Mouse (Mus musculus) spleen, postnatal 10 days (tissue): ENCODE measurements around the gene Mta3.
A peak's percentile ranks its signal among the peaks of the same experiment; 100 is the strongest.
"Not testable (repeated sequence)": the region's sequence is repeated elsewhere in the genome, so short reads cannot be mapped to it uniquely, and the experiment has no call there.

Experiments used
- DNase-seq, 2 experiments: peaks; one replicate each; pipeline ENCODE4 v3.0.0; 2021 to 2022; ENCODE audit warnings: low spot score in 2 of 2

Mta3 gene

GRCm38 (mm10) chr17:83708891-83709290, 2.9 kb downstream of the Mta3 start:
- no peak for DNase-seq

DNA sequence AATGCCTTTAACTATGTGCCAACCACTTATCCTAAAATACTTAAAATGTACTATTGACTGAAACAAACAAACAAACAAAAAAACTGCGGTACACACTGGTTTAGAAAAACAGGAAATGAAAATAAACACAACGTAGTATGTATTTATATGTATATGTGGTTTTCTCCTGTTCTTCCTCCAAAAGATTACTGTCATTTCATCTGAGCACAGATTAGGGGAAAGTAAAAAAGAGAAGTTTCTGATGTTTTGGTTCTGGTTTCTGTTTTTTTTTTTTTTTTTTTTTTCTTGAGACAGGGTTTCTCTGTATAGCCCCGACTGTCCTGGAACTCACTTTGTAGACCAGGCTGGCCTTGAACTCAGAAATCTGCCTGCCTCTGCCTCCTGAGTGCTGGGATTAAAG, 3.6 kb downstream of the Mta3 start:
- not testable (repeated sequence) for DNase-seq

GRCm38 (mm10) chr17:83710639-83711038, 4.7 kb downstream of the Mta3 start:
- DNase-seq: no peak

DNA sequence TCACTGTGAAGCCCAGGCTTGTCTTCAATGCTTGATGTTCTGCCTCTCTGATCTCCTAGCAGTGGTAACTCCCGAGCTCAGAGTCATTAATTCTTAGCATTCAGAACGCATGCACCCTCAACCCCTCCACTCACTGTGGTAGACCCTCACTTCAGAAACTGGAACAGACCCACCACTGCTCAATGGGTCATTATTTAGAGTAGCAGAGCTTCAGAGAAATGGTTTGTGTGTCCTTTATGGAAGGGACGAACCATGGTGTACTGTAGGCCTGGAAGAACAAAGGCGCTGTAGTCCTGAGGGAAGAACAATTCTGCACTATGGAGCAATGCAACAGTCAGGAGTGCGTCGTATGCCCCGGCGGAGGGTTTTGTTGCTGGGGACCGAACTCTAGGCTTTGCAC, 6.4 kb downstream of the Mta3 start:
- no peak for DNase-seq

- no peak for DNase-seq
Measured at GRCm38 (mm10) chr17:83720449-83720848, 14.5 kb downstream of the Mta3 start.

GRCm38 (mm10) chr17:83721157-83721556, 15.2 kb downstream of the Mta3 start:
- DNase-seq: no peak

DNA sequence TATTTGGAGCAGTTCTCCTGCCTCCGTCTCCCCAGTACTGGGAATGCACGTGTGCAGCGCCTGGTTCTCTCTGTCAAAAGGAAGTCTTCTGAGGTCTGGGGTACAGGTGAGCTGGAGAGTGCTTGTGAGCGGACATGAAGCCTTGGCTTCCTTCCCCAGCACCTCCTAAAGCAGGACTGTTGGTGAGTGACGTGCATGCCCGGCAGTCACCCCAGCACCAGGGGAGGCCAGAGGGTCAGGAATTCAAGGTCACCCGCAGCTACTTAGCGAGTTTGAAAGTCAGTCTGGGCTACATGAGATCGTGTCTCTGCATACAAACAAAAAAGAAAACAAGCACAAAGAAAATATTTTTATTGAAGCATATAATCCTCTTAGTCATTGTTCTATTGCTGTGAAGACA, 17.1 kb downstream of the Mta3 start:
- DNase-seq: no peak

GRCm38 (mm10) chr17:83726496-83726895, 20.5 kb downstream of the Mta3 start:
- DNase-seq: no peak

DNA sequence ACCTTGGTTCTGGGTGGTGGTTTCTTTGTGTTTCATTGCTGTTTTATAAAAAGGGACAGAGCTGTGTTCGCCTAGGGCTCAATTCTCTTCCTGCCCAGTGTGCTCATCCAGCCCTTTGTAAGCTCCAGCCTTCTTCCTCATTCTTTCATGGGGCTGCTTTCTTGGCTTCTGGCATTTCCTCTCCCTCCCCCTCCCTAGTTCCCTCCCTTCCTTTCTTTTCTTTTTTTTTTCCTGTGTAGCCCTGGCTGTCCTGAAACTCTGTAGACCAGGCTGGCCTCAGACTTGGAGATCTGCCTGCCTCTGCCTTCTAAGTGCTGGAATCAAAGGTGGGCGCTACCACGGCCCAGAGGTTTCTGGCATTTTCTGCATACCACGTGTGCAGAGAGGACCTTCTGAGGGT, 21.7 kb downstream of the Mta3 start:
- no peak for DNase-seq

DNA sequence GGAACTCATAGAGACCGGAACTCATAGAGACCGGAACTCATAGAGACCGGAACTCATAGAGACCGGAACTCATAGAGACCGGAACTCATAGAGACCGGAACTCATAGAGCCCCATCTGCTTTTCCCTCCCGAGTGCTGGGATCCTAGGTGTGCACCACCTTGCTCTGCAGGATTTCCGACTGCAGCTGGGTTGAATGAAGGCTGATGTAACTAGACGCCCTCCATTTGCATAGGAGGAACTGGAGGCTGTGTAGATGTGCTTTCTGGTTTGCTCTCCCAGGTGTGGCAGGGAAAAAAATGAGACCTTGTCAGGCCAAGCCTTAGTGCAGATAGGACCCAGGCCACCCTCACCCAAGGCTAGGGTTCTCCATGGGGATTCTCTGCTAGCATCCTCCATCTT, 23.1 kb downstream of the Mta3 start:
- DNase-seq: no peak

DNA sequence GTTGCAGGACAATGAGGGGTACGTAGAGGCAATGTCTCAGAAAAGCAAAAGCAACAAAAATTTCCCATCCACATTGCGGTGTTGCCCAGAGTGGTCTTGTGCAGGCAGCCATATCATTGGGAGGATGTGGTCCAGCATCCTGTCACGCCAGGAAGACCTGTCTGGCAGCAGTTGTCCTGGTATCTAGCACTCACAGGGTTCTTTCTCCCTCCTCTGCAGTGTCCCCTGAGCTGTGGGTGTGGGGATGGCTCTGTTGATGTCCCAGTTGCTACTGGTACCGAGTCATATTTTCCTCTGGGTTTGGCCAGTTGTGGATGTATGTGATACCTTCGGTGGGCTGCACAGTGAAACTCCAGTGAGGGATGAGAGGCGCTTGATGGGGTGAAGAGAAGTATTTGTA, 24.2 kb downstream of the Mta3 start:
- no peak for DNase-seq

DNA sequence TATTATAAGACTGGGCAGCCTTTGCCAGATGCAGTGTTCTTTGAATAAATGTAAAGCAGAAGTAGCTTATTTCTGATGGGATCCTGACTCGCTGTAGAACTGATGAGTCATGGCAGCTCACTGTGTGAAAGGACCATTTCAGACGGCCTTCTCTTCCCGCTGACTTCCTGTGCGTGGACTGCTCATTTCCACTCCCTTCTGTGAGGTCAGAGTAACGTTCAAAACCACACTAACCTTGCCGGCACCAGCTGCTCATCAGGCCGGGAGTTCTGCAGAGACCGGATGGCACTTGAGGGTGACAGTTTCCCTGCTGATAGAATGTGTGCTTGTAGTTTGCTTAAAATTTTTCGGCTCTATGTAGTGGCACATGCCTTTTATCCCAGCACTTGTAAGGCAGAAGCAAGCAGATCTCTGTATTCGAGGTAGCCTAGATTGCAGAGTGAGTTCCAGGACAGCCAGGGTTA, 26.2 kb downstream of the Mta3 start:
- DNase-seq: peak; percentile 51 to 62

GRCm38 (mm10) chr17:83732801-83733200, 26.8 kb downstream of the Mta3 start:
- DNase-seq: peak; percentile 84 to 90

GRCm38 (mm10) chr17:83736701-83737100, 30.7 kb downstream of the Mta3 start:
- peak in 1 of 2 experiments; percentile 53 for DNase-seq

GRCm38 (mm10) chr17:83737775-83738174, 31.8 kb downstream of the Mta3 start:
- DNase-seq: no peak

DNA sequence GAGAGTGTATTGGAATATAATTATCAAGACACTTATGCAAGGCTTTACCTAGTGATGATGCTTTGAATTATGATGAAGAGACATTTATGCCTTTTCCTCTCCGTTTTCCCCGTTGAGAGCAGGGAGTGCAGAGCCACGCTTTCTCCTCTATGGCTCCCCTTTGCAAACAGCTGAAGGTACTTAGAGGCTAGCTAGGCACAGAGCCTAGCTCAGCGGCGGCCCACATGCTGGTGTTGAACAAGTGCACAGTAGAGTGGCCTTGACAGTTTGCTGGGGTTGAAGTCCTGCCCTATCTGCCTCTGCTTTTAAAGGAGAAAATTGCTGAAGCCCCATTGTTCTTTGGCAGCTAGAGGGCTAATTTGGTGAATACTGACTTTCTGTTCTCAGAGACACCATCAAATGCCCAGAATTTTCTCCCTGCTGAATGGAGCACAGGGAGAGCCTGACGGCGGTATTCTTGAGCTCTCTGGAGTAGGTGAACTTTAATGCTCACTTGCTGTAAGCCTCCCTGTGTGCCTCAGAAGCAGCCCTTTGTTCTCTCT, 34.2 kb downstream of the Mta3 start:
- DNase-seq: no peak

GRCm38 (mm10) chr17:83741243-83741642, 35.3 kb downstream of the Mta3 start:
- no peak for DNase-seq

GRCm38 (mm10) chr17:83744231-83744824, 38.4 kb downstream of the Mta3 start:
- DNase-seq: no peak

DNA sequence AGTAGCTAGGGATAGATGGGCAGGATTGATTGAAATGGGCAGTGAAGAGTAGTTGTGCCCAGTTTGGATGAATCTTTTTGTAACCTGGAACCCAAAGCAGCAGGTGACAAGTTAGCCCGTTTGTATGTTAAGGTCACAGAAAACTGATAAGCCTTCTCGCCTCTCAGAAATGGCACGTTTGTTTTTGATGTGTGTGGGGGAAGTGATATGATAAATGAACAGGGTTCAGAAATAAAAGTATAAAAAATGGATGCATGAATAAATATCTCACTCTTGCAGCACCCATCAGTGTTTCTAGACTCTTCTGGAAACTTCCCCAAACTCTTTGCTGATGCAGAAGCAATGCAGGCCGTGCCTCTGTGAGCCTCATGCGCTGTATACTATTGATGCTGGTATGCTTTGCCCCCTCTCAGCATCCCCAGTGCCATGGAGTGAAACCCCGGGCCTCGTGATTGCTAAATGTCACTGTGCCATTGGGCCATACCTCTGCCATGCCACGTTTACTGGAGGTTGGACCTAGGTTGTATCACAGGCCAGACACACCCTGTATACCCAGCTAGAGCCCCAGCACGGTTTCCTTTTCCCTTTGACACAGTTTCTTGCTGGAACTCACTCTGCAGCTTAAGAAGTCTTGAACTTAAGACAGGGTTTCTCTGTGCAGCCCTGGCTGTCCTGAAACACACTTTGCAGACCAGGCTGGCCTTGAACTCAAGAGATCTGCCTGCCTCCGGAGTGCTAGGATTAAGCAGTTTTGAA, 41.6 kb downstream of the Mta3 start:
- no peak for DNase-seq

DNA sequence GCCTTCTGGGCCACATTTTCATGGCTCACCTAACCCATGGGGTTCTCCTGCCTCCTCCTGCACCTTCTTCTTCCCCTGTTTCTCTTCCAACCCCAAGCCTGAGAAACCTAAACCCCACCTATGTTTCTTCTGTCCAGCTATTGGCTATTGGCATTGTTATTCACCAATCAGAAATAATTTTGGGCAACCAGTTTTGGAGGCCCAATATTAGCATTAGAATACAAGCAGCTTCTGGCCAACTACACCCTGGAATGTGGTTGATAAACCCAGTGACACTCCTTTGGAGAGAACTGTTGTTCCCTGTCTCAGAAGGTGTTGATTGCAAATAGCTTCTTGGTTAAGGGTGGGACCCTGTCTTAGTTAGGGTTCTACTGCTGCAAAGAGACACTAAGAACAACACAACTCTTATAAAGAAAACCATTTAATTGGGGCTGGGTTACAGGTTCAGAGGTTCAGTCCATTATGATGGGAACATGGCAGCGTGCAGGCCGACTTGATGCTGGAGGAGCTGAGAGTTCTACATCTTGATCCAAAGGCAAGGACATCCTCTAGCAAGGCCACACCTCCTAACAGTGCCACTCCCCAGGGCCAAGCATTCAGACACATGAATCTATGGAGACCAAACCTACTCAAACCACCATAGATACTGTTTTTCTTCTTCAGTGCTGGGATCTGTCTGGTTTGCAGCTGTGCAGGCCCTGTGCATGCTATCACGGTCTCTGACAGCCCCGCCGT, 44.4 kb downstream of the Mta3 start:
- DNase-seq: no peak

GRCm38 (mm10) chr17:83753112-83753899, 47.3 kb downstream of the Mta3 start:
- DNase-seq: no peak

DNA sequence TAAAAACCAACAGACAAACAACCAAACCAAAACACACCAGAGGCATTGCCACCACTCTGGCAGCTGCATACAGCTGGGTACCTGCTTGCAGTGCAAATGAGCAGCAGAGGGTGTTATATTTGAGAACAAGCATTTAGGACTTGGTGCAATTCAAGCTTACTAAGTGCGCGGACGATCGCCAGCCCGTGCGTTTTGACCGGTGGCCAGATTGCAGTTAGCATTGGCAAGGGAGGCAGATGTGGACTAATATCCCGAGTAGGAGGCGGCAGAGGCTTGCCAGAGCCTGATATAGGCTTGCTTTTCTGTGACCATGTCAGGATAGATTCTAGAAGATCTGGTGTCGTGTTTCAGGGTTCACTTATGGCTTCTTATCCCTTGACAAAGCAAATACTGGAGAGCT, 52.1 kb downstream of the Mta3 start:
- DNase-seq: no peak
